Mouse (Mus musculus) kidney, postnatal 36 days (tissue): ENCODE results near the gene Bicdl2.

ENCODE experiments used
- DNase-seq, 2 experiments: peaks; one replicate each; pipeline ENCODE4 v3.0.0; 2021 to 2022; ENCODE audit warnings: mixed read lengths in 2 of 2

Bicdl2 gene

DNA sequence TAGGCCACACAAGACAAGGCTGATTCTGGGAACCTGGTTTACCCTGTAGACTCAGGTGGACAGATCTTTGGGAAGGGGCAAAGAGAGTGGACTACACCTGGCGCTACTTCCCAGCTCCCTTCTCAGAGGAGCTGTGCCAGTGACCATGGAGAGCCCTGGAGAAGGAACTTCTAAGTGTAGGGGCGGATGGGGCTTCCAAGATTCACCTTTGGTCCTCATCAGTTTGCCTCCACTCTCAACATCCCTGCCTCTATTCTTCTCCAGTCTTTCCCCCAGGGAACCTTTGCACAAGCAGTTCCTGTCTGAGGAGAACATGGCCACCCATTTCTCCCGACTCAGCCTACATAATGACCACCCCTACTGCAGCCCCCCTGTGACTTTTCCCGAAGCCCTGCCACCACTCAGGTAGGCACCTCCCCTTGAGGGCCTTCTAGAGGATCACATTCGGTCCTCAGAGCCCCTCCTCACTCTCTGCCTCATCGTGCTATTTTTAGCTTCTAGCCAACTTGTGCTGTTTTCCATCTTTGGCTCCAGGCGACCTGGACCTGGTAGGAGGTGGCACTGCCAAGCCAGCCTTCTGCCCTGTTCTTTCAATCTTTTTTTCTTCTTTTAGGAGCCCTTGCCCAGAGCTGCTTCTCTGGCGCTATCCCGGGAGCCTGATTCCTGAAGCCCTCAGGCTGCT lies 14.1 kb downstream of the Bicdl2 start:
- no peak for DNase-seq

DNA sequence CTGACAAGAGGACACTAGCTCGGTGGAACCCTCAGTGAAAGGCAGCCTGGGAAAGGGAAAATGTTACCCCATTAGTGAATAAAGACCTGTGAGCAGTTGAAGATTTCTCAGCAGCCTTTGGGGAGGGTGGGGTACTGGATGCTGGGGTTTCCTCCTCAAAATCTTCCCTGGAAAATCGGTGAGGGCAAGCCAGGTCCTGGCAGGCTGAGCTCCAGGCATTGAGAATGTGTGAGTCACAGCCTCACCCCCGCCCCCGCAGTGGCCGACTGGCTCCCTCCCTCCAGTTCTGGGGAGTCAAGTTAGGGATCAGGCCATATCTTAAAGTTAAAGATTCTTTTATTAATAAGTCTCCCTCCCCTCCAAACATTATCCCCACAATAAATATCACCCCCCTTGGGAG lies 14.8 kb downstream of the Bicdl2 start:
- DNase-seq: peak in 1 of 2 experiments; percentile 41

DNA sequence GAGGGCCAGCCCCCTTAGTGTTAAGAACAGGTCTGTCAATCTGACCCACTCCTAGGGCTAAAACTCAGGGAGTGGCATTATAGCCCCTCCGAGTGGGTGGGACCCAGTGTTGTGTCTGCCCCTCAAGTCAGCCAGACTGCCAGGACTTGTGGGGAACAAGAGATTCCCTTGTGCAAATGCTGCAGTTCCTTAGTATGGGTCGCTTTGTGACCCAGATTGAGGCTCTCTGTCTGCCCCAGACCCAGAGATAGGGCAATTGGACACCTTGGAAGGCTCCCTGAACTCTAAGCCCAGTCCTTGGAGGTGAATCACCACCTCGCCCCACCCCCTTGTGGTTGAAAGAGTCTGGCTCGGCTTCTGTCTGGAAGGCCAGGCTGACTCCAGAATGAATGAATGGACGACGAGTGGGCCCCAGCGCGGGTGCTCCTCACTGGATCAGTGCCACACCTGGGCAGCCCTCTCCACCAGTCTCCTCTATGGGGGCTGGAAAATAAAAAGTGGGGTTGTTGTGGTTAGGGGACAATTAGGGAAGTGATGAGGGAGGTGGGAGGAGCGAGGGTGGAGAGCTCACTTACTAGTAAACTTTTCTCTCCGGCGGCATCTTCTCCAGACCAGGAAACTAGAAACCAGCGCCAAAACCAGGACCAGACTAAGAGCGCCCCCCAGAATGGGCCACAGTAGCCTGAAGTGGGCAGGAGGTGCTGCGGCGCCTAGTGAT lies 15.4 kb downstream of the Bicdl2 start:
- peak; percentile 55 to 78 for DNase-seq

DNA sequence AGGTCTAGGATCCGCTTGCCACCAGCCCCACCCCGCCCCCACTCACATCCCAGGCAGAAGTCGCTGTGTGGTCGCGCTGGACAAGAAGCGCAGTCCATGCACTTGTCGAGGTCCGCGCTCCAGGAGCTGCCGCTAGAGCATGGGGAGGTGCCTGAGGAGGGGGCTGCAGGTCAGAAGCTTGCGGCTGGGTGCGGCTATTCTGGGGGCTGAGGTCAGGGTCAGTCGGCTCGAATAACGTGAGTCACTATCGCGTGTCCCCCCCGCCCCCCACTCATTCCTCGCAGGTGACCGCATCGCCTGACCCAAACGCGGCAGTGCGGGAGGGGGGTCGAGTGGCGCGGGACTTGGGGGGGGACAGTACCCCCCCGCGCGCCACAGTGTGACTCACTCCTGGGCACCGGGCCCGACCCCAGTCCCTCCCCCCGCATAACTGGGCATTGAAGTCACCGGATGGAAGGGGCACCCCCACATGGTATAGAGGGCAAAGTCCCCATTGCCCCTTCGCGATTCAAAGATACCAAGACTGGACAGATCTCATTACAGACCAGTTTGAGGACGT lies 16.2 kb downstream of the Bicdl2 start:
- DNase-seq: peak in 1 of 2 experiments; percentile 53

DNA sequence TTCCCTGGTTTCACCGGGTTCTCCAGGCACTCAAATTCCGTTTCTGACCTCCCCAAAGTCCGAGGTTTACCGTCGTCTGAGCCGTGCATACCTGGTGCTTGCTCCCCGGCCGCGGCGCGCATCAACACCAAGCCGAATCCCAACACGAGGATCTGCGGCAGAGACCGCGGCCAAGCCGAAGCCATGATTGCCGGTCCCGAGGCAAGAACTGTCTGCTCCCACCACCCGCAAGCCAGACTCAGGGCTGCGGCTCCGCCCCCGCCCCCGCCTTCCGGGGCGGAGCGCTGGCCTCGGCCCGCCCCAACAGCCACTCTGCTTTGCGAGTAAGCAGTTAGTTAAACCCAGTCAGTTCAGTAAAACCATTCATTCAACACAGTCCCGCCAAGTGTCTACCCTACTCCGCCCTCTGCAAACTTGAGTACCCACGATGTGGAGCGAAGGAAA lies 17.0 kb downstream of the Bicdl2 start, which contains the start of gene Tnfrsf12a:
Gene Tnfrsf12a, minus strand, starts transcription at position 233 of the 444 bp plus-strand sequence.
- peak; percentile 89 to 91 for DNase-seq

DNA sequence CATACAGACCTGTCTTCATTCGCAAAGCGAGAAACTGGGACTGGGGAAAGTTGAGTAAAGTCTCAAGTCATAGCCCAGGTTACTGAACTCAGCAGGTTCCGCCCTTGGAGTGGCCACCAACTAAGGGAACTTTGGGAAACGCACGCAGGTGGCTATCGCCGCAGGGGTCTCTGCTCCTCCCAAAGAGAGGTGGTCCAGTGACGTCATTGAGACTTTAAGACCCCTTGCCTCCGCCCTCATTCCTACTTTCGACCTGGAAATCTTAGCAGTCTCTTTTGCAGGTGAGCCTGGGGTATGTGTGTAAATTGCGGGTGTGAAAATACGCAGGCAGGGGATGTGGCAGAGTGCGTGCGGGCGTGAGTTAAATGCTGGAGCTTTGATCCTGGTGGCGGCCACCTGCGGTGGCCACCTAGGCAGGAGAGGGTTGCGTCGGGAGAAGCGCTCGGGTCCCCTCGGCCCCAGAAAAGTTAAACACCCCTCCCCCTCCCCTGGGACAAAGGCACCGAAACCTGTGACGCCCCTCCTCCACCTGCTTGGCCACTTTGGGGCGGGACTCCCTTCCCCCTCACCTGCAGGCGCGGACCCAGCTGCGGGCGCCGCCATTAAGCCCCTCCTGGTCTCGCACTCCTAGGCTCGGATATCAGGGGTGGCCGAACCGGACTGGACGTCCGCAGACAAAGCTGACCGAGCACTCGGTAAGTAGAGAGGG lies 19.0 kb downstream of the Bicdl2 start, which contains the start of gene Cldn6:
Gene Cldn6, plus strand, starts transcription at position 123 of the 709 bp plus-strand sequence.
- no peak for DNase-seq

DNA sequence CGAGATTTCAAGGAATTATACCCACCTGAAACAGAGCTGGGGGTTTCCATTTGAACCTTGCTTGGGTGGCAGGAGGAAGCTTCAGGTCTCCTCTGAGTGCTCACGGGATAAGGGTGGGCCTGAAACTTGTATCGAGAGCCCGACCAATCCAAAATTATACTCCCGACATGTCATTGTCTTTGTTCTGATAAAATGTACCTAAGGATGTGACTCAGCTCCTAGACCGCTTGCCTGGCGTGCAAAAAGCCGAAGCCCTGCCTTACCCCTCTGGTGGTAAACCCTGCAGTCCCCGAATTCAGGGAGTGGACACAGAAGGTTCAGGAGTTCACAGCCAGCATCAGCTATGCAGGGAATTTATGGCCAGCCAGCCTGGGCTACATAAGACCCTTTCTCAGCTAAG lies 20.0 kb downstream of the Bicdl2 start:
- DNase-seq: no peak

DNA sequence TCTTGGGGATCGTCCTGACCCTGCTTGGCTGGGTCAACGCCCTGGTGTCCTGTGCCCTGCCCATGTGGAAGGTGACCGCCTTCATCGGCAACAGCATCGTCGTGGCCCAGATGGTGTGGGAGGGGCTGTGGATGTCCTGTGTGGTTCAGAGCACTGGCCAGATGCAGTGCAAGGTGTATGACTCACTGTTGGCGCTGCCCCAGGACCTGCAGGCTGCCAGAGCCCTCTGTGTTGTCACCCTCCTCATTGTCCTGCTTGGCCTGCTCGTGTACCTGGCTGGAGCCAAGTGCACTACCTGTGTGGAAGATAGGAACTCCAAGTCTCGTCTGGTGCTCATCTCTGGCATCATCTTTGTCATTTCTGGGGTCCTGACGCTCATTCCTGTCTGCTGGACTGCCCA lies 20.8 kb downstream of the Bicdl2 start:
- peak in 1 of 2 experiments; percentile 65 for DNase-seq

DNA sequence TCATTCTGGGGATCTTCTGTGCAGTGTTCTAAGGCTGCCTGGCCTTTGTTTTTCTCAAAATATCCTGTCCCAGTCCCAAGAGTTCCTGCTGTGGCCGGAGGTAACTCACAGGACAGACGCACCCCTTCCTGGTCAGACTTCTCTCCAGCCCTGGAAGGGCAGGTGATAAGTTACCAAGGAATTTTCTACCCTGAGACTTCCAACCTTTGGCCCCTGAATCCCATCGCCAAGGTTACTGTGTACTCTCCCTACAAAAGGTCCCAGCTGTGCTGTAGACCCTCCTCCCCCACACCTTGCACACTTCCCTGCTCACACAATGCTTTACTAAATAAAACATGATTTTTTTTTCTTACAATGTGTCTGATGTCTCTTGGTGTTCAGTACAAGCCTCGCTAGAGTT lies 21.8 kb downstream of the Bicdl2 start:
- DNase-seq: peak in 1 of 2 experiments; percentile 60

DNA sequence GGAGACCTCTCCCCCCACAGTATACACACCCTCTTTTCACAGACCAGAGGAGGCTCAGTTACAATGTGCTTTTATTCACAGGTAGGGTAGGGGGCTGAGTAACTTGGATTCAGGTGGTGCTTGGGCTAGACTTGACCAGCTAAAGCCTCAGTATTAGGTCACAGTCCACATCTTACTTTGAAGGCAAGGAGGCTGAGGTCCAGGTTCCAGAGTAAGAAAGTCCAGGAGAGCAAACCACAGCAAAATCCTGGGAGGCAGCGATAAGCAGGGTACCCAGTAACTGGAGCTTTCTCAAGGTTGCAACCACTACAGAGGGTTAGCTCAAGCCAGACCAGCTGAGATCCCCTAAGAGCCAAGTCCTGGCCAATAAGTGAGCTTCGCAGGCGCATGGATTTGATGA lies 22.2 kb downstream of the Bicdl2 start:
- DNase-seq: no peak

DNA sequence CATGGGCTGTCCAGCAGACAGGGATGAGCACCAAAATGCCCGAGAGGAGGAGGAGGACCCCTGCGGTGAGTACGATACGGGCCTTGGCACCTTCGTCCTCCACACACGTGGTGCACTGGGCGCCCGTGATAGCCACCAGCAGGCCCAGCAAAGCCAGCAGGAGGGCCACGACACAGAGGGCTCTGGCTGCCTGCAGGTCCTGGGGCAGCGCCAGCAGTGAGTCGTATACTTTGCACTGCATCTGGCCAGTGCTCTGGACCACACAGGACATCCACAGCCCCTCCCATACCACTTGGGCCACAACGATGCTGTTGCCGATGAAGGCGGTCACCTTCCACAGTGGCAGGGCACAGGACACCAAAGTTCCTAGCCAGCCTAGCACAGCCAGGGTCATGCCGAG lies 22.9 kb downstream of the Bicdl2 start:
- peak in 1 of 2 experiments; percentile 34 for DNase-seq

DNA sequence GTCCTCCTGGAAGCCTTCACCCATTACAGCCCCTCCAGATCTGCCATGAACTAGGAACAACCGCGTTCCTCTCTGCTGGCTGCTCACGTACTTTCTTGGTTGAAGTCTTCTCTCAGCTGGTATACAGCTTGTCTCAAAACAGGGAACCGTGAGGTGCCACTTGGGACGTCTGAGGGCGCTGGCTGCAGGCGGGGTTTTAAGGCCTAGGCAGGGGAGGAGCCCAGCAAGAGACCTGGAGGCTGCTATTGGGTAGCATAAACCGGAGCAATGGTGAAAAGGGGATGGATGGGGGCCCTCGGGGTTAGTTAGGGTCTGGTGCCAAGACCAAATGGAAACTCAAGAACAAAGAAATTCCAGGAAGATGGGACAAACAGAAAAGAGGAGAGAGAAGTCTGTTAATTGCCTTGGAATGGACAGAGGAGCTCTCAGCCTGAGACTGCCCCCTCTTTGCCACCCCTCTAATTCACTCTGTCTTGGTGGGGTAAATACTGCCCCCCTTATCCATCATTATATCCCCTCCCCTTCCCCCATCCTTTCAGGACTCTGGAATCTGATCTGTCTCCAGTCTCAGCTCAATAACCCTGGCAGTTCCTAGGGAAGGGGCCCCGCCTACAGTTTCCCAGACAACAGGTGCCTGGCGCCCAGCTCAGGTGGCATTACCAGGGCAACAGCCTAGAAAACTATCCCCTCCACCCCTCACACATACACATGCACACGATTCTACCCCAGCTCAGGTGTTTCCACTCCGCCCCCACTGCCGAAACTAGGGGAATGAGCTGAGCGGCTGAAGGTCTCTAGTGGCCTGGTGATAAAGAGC lies 23.8 kb downstream of the Bicdl2 start, which contains the start of gene Cldn9:
Gene Cldn9, minus strand, starts transcription at position 171 of the 817 bp plus-strand sequence.
- peak in 1 of 2 experiments; percentile 36 for DNase-seq

DNA sequence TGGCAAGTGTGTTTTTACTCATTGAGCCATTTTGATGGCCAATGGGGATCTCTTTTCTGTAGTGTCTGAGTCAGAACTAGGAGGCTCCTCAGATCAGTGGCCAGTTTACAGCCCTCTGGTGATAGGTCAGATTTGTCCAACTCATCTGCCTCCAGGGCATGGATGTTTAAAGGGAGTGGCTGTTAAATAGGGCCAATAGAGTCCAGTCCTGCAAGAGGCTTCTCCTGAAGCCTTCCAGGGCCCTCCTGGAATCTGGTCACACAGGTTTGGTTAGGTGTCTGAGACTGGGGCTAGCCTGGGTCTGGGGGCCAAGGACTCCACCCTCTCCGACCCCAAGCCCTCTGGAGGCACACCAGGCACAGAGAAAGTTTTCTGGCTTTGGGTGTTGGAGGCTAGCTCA lies 34.2 kb downstream of the Bicdl2 start:
- no peak for DNase-seq

DNA sequence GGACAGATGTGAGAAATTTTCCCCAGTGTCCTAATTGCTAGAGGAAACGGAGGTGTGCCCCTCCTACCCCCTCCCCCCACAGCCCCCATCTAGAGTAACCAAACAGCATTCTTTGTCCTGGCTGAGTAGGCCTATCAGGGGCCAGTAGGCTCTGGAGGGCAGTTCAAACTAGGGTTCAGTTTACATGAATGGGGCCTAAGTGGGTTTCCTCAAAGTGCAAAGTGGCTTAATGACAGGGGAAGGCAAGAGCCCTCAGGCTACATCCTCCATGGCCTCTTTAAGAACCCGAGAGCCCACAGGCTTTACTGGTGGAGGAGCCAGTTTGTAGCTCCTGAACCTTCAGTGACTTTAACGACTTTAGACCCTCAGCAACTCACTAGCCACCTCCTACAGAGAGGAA lies 35.5 kb downstream of the Bicdl2 start:
- DNase-seq: no peak

DNA sequence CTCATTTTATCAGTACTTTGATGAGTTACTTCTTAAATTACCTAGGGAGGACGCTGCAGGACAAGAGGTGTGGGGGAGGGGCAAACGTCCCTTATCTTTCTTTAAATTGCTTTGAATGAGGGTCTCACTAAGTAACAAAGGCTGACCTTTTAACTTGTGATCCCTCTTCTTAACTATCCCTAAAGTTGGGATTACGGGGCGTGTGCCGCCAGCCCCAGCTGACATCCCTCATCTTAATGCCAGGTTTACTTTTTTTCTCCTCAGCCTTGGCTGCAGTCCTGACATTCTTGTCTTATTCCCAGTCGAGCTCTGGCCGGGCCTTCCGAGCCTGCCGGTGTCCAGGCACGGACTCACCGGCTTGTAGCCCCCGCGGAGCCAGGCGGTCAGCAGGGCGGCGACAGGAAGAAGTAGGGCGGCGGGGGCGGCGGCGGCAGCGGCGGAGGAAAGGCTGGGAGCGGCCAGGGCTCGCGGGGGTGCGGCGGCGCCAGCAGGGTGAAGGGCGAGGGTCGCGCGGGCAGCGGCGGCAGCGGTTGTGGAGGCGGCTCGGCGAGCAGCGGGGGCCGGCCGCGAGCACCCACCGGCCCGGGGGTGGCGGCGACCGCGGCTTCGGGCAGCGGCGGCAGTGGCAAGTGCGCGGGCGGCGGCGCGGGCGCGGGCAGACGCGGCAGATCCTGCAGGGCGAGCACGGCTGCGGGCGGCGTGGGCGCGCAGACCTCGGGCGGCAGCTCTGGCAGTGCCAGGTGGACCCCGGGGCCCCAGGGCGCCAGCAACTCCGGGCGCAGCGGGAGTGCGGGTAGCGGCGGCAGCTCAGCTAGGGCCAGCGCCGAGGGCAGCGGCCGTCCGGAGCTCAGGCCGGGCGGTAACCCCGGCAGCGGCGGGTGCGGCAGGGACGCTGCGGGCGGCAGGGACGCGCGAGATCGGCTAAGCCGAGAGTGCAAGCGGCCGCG lies 39.1 kb downstream of the Bicdl2 start:
- DNase-seq: peak; percentile 49 to 72

DNA sequence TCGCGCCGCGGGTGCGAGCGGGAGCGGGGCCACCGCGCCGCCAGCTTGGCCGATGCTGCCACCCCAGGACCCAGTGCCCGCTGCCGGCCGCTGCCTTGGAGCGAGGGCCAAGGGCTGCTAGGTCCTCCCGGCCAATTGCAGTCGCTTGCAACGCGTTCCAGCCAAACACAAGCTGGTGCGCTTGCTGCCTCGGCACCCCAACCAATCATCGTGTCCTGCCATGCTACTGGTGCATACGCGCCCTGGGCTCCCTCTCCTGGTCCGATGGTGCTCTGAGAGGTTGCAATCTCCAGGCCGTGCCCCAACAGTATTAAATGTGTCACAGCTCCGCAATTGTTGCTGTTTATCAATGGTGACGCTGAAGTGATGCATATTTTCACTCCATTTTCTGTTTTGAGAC lies 39.8 kb downstream of the Bicdl2 start:
- peak; percentile 96 to 97 for DNase-seq

DNA sequence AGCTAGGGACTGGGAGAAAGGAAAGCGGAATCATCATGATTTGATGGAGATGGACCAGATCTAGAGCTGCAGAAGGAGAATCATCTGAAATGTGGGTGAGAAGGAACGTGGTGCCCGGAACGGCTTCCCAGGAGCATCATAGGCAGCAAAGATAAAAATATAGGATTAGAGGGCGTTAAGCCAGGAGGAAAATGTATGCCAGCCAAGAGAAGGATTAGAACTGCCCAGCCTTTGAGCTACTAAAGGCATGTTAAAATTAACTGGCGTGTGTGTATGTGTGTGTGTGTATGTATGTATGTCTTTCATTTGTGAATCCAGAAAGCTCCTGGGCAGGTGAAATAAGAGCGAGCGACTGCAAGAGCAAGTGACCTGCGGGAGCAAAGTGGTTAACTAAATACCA lies 43.0 kb downstream of the Bicdl2 start:
- no peak for DNase-seq

DNA sequence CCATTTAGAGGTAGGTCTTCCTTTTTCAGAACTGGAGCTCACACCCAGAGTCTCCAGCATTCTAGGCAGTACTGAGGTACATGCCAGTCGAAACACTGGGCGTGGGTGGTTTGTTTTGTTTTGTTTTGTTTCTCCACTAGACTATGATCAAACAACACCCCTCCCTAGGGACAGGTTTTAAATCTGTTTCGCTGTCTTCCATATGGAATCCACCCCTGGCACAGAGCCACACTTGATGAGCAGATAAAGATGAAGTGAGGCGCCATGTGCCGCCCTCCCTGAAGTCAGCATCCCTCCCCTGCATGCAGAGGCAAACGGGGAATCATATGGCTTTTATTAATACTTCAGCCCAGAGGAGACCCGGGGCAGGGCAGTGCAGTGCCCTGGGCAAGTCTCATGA lies 44.4 kb downstream of the Bicdl2 start:
- no peak for DNase-seq

DNA sequence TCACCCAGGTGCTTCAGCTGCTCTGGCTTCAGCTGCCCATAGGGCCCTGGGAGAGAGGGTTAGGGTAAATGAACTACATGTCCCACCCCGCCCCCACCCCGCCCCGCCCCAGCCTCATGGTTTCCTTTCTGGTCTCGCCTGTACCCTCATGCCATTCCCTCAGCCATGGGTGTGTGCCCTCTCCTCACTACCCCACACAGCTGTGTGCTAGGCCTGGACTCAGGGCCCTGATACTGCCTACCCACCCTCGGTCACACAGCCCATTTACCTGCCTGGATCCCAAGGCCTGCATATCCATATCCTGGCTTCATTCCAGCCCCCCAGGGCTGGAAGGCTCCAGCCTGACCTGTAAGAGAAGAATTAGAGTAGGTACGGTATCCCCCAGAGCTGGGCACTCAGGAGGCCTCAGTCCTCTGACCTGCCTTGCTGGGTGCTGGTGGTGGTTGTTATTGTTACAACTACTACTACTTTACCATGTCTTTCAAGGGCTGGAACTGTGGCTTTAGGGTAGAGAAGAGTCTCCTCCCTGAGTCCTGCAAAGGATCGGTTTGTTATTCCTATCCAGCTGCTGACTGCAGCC lies 45.3 kb downstream of the Bicdl2 start:
- DNase-seq: no peak

DNA sequence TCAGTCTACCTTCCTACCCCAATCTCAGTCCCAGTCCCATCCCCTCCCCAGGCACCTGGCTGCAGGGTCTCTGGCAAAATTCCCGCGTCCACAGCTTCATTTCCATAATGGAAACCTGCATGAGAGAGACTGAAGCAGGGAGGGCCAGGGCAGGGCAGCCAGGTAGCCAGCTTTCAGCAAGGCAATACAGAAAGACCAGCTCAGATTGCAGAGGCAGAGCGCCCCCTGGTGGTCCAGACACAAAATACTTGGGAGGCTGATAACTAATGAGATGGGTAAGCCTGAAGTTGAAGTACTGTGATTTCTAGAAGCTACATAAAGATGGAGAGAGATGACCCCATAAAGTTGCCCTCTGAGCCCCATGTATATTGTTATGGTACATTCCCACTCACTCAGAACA lies 45.9 kb downstream of the Bicdl2 start:
- peak; percentile 69 to 90 for DNase-seq

DNA sequence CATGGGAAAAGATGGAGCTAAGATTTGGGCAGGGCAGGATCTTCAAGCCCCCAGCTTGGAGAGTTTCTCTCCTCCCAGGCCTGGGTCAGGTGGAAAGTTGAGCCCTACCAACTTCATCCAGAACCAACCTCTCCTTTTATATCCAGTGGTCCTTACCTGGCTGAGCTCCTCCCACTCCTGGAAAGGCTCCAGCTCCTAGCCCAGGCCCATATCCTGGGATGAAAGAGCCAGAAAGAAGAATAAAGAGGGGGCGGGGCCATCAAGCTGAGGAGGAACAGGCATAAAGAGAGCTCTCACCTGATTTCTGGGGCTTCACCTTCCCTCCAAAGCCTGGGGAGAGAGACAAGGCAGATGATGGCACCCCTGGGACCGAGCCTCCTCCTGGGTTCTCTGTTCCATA lies 56.7 kb downstream of the Bicdl2 start:
- no peak for DNase-seq
